Mouse (Mus musculus) adrenal gland, postnatal 36 days (tissue): ENCODE measurements at regions not wholly inside any gene's neighbourhood (a gene's known extent, or its start where the extent isn't known, plus 50 kb on each side); places are given as distances from the start of the nearest gene placed in this dataset.
A peak's percentile ranks its signal among the peaks of the same experiment; 100 is the strongest.

ENCODE experiments used
- DNase-seq, 2 experiments: peaks; one replicate each; pipeline ENCODE4 v3.0.0; 2021; ENCODE audit warnings: mixed read lengths in 1 of 2

GRCm38 (mm10) chr11:44156490-44157345 lies 243.1 kb upstream of the Il12b start:
- no peak for DNase-seq

DNA sequence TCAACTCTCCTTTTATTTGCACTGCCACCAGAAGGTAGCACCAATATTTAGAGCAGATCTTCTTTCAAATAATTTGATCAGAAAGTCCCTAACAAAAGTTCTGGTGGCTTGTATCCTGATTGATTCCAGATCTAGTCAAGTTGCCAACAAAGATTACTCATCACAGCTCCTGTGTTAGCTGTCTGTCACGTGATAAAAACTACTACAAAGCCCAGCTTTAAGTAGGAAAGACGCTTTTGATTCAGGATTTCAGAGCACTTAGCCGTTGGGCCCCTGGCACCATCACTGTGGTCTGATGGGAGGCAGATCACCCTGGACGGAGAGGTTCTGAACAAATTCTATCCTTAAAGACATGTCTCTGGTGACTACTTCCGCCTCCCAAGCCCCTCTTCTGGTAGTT lies 241.6 kb upstream of the Il12b start:
- no peak for DNase-seq

DNA sequence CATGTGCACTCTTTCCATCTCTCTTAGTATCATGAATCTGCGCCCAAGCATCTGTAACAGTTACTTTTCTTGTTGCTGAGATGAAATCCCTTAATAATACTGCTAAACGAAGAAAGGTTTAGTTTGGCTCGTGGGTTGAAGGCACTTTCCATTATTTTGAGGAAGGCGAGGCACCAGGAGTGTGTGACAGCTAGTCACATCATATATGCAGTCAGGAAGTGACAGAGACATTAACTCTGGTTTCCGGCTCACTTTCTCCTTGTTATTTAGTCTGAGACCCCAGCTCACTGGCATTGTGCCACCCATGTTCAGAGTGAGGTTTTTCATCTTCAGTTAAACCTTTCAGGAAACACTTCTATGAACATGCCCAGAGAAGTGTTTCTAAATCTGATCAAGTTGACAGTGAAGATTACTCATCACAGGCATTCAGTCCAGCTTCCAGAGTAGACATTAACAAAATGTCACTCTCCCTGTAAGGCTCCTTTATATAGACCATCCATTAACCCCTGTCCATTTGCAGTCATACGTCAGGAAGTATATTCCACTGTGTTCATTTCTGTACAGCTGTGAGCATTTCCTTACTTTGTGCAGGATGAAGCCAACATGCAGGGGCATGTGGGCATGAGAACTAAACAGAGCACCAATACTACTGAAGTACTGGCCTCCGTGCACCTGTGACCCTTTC lies 238.0 kb upstream of the Il12b start:
- DNase-seq = no peak

GRCm38 (mm10) chr11:44163049-44163448 lies 236.8 kb upstream of the Il12b start:
- no peak for DNase-seq

DNA sequence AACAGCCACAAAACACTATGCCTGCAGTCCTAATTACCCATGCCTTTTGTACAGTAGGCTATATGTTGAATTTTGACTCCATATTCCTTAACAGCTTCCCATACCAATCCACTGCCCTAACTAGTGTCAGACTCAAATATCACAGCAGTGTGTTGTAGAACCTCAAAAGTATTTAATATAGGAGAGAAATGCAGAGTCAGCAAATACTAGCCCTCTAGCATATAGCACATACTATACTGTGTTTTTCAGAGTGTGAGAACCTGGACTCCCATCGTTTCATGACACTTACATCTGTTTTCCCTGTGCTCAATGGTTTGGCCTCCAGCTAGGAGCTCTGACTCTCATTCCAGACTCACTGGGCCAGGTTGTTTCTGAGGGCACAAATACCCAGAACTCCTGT lies 236.1 kb upstream of the Il12b start:
- DNase-seq = no peak

DNA sequence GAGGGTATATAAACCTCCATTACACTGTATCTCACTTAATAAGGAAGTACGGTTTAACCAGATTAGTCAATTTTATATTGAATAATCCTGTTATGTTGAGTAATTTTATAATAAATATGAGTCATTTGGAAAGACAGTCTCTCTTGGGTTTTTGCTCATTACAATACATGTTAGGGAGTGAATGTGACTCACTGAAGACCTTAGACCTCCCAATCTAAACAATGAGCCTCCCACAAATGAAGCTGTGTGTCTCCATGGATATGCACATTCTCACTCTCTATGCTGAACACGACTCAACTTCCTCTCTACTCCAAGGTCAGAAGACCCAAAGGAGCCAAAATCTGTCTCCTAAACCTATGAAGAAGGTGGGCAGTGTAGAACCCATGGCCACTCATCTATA lies 235.7 kb upstream of the Il12b start:
- DNase-seq = no peak

DNA sequence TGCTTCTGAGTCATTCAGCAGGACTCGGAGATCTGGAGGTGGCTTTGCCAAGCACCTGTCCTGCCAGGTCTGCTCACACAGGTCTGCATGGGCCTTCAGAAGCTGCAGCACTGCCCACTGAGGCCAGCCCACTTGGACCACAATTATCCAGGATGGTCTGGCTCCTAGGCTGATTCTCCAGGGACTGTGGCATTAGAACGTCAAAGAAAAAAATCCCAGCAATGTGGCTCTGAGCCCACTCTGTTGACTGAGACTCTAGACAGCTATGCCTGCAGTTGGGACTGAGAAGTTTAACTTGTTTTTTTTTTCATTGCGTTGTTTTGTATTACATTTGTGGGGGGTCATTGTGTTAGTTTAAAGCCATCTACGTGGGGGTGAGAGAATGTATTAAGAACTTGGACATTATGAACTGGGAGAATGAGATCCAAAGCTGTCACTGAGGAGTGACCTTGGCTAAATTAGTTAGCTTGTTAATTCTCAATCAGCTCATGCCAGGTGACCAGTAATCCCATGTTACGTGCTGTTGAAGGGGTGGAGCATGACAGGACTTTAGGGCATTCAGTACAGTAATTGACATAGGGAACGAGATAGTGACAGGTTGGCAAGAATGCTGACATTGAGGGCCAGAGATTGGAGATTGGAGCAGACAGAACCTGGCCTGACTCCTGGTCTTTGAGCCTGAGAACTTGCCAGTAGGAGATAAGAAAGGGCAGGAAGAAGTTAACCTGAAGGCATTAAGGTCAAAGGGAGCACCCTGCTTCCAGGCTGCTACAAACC lies 232.0 kb upstream of the Il12b start:
- DNase-seq = no peak

GRCm38 (mm10) chr11:44172478-44172877 lies 227.4 kb upstream of the Il12b start:
- DNase-seq = peak in 1 of 2 experiments; percentile 11

- DNase-seq = no peak
Observed at GRCm38 (mm10) chr11:44173196-44173595, 226.7 kb upstream of the Il12b start.

DNA sequence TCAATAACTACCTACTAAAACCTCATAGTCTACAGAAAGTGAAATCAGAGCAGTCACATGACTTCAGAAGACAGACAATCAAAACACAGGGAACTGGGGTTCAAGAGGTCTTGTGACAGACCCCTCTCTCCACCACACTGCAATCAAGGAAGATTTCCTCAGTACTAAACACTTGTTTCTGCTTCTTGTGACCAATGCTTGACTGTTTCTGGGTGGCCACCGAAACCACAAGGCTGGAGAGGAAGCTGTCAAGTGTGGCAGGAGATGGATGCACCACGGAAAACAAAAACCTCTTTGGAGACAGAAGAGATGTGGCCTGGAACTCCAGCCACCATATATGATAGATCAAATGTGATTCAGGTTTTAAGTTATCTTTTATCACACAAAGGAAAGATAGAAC lies 225.3 kb upstream of the Il12b start:
- DNase-seq = no peak

- peak; percentile 39 to 48 for DNase-seq
Observed at GRCm38 (mm10) chr11:44179711-44180110, 220.2 kb upstream of the Il12b start.

- DNase-seq = no peak
Observed at GRCm38 (mm10) chr11:44183823-44184222, 216.0 kb upstream of the Il12b start.

DNA sequence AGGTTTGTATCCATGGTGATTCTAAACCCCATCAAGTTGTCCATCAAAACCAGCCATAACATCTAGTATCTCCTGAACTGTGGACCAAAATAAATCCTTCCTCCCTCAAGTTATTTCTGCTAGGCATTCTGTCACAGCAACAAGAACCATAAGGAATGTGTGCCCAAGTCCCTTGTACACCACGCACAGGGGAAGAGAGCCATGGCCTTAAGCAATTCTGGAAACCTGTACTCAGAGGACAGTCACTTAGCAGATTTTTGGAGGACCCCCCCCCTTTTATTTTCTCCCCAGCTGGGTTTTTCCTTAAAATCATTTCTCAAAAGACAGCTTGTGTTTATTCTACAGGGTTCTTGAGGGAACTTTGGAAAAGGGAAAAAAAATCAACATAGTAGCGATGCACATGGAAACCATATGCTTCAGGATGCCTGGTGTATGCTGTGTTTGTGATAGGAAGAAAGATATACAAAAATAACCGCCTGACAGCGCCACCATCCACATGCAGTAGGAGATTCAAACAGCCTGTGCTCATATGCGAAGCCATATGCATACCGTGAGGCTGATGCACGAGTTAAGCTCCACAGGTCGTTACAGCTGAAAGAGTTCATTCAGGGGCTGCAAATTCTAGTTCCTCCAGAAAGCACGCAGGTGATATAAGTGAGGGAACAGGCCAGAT lies 214.5 kb upstream of the Il12b start:
- DNase-seq = no peak

DNA sequence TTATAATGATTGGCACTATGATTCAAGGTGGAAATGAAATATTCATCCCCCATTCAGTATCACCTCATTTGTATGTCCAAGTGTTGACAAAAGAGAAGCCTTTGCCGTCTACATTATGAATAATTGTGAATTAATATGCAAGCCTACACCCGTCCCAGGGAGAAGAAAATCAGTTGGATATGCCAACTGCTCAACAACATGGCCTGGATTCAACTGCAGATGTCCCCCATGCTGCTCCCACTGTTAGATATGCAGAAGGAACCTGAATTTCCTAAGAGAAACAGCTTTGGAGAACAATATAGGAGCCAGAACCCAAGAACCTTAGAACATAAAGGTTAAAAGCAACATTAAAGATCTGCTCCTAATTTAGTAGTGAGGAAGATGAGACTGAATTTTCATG lies 211.7 kb upstream of the Il12b start:
- no peak for DNase-seq

DNA sequence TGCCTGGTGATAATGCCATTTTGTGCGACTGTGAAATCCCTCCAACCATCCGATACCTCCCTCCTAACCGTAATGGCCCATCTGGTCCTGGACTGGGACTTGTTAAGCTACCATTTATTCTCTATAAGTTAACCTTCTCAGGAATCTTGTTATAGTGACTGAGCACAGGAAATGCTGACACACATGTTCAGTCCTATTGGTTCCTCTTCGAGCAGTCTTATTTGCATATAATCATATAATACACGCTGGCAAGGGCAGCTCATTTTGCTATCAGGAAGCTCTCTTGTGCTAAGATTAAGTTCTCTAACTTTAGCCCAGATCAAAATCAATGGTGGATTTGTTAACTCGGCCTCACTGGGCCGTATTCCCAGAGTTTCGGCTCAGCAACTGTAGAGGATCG lies 206.1 kb upstream of the Il12b start:
- no peak for DNase-seq

GRCm38 (mm10) chr11:44202716-44203115 lies 197.1 kb upstream of the Il12b start:
- DNase-seq = no peak

- no peak for DNase-seq
Observed at GRCm38 (mm10) chr11:44204384-44204783, 195.5 kb upstream of the Il12b start.

DNA sequence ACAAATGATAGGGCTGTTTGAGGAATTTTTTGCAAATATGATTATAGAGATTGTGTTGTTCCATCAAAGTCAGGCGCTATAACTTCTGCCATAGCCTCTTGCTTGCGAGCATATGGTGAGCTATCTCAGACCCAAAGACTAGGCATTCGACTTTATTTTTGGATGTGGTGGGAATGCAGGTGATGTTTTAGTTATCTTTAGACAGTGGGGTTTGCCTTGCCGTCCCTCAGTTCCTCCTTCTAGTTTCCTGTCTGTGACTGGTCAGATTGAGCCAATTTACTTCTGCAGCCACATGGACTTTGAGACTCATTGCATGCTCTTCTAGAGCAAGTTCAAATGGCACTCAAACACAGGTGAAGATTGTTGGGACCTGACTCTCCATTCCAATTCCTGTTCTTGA lies 193.0 kb upstream of the Il12b start:
- no peak for DNase-seq

GRCm38 (mm10) chr11:44211871-44212441 lies 187.9 kb upstream of the Il12b start:
- peak; percentile 47 to 72 for DNase-seq

DNA sequence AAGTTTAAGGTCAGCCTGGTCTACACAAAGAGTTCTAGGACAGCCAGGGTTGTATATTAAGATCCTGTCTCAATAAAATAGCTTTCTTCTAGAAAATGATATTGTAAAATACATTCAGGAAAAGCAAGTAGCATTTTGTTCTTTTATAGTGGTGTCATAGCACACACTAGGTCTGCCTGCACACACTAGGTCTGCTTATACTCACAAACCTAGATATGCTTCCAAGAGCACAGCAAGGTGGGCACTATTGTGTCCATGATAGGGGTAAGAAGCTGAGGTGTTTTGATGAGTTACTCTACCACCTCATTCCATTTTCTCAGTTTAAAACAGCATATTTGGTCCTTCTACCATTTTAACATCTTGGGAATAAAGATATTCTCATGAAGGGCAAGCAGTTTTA lies 185.8 kb upstream of the Il12b start:
- DNase-seq = no peak

GRCm38 (mm10) chr11:44216346-44216745 lies 183.5 kb upstream of the Il12b start:
- DNase-seq = no peak

- no peak for DNase-seq
Observed at GRCm38 (mm10) chr11:44219971-44220370, 179.9 kb upstream of the Il12b start.
